Mouse (Mus musculus) testis, adult 2 months (tissue): ENCODE results near the gene Faf2.

ENCODE experiments used
- CTCF ChIP-seq: fragments of 200-500 bp; IDR thresholded peaks from 2 replicates; pipeline ENCODE4 v1.5.1; 2012; ENCODE audit warnings: low read depth, mild to moderate bottlenecking, inconsistent platforms, low read length, moderate library complexity; ENCODE audit not compliant: control insufficient read depth, insufficient read depth, insufficient replicate concordance
- POLR2A ChIP-seq: fragments of 200-500 bp; IDR thresholded peaks from 2 replicates; pipeline ENCODE4 v1.6.1; 2012; ENCODE audit warnings: low read depth, mild to moderate bottlenecking, inconsistent platforms, low read length, moderate library complexity; ENCODE audit not compliant: control insufficient read depth

DNA sequence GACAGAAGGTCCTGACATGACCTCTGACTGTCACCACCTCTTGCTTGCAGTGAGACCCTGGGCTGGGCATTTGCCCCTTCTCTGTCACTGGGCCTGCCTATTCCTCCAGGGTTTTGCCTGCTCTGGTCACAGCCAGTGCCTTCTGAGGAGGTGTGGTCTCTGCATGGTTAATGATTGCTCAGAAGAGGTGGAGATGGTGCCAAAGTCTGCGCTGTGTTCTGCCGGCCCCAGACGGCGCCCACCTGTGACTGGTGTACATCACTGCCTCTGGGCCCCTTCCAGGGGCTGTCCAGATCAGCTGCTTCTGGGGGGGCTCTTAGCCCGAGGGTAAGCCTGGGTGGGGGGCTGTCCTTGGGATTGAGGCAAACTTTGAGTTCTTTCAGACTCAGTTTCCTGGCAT is 79.7 kb downstream of the Faf2 start, which contains the start of gene Cdhr2:
- TF ChIP-seq POLR2A = no peak
- TF ChIP-seq CTCF = no peak
